Mouse (Mus musculus) cerebellum, postnatal 4 days (tissue): ENCODE measurements around the gene Gm2000.
"Not testable (repeated sequence)": the region's sequence is repeated elsewhere in the genome, so short reads cannot be mapped to it uniquely, and the experiment has no call there.

Experiments
- DNase-seq, 2 experiments: peaks; one replicate each; pipeline ENCODE4 v3.0.0; 2022; ENCODE audit warnings: low spot score in 2 of 2, mixed read lengths in 1 of 2

The Gm2000 gene

GRCm38 (mm10) chr1:156365740-156366139 lies at the start of gene Gm2000:
Gm2000 (plus strand) TSS chr1:156366040.
- no peak for DNase-seq

GRCm38 (mm10) chr1:156323126-156323525 lies 42.7 kb upstream of the Gm2000 start:
- no peak for DNase-seq

DNA sequence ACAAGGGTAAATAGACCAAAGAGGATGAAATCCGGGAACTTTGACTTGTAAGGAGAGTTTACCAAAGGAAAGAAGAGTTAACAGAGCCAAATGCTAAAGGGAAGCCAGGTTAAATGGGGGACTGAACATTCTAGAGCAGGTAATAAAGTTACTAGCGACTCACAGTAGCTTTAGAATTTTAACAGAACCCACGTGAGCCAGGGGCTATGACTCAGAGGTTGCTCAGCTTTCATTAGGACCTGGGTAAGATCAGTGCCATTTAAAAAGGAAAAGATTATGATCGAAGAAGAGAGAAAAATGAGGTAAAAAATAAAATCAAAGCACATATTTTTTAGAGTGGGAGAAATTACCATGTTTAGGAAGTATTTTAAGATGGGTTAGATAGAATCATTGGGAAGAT lies 25.0 kb upstream of the Gm2000 start:
- DNase-seq, result no peak

- no peak for DNase-seq
These were observed 21.4 kb upstream of the Gm2000 start for GRCm38 (mm10) chr1:156344433-156344832.

DNA sequence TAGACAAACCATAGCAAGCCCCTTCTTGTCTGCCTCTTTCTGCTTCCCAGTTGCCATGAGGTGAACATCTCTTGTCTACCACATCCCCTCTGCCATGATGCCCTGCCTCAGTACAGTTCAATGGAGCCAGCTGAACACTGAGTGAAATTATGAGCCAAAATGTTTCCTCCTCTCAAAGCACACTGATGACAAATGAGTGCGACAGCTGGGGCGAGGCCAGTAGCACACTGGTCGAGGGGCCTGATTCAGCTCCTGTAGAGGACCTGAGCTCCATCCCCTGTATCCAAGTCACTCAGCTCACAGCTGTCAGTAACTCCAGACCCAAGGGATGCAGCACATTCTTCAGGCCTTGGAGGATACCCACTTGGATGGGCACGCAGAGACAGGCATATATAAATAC lies 20.2 kb upstream of the Gm2000 start:
- no peak for DNase-seq

GRCm38 (mm10) chr1:156349031-156349430 lies 16.8 kb upstream of the Gm2000 start:
- no peak for DNase-seq

- DNase-seq, result no peak
These were observed 15.4 kb upstream of the Gm2000 start for GRCm38 (mm10) chr1:156350441-156350840.

GRCm38 (mm10) chr1:156352466-156352865 lies 13.4 kb upstream of the Gm2000 start:
- no peak for DNase-seq

DNA sequence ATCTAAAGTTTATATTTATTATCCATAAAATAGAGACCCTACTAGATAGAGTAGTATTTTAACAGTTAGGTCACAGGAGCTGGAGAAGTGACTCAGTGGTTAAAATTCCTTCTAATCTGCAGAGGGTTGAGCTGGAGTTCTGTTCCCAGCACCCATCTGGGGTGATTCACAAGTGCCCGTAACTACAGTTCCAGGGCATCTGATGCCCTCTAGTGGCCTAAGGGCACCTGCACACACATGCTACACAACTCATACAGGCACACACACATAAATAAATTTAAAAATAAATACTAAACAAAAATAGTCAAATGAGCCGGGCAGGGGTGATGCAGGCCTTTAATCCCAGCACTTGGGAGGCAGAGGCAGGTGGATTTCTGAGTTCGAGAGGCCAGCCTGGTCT lies 15.4 kb downstream of the Gm2000 start:
- DNase-seq, result no peak

- no peak for DNase-seq
These were observed 20.4 kb downstream of the Gm2000 start for GRCm38 (mm10) chr1:156386232-156386631.

DNA sequence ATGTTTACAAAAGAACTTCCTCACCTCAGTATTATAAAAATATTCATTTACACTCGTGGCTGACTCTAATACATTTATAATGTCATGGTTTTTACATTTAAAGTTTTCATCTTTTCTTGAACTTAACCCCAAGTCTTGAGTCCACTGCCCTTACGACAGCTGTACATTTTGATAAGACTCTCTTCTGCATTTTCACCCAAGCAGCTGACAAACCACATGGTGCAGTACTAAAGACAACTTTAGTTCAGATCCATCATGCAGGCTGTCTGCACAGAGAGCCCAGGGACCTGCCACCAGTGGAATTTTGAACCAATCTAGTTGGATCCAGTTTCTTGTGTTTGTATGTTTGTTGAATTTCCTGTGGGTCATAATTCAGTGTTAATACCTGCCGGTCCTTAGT lies 21.0 kb downstream of the Gm2000 start:
- DNase-seq, result no peak

DNA sequence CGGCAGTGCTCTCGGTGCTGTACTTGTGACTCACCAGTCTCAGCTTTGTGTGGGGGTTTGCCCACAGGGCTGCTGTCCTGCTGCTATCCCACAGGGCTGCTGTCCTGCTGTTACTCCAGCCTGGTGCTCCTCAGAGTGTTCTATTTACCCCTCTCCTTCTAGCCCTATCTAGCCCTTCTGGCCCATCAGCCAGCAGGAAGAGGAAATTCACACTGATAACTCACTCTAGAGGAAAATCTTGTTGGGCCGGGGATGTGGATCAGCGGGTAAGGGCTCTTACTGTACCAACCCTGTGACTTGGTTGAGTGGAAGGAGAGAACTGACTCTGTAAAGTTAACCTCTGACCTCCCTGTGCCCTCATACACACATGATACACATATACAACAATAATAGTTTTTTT lies 27.3 kb downstream of the Gm2000 start:
- no peak for DNase-seq

DNA sequence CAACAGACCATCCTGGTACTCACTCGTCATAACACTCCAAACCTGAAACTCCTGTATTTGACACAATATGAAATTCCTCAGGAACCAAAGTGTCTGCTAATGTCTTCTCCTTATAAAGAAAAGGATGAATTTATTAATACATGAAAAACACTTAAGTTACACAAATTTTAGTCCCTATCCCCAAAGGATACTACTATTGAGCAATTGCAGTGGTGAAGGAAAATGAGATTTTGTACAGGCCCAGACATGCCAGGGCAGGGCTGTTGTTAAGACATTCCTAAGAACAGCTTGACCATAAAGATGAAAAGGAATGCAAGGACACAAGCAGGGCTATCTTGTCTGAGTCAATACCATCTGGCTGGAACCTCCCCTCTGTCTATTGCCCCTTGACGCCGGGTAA lies 34.3 kb downstream of the Gm2000 start:
- not testable (repeated sequence) for DNase-seq

- no peak for DNase-seq
These were observed 36.7 kb downstream of the Gm2000 start for GRCm38 (mm10) chr1:156402491-156402890.

DNA sequence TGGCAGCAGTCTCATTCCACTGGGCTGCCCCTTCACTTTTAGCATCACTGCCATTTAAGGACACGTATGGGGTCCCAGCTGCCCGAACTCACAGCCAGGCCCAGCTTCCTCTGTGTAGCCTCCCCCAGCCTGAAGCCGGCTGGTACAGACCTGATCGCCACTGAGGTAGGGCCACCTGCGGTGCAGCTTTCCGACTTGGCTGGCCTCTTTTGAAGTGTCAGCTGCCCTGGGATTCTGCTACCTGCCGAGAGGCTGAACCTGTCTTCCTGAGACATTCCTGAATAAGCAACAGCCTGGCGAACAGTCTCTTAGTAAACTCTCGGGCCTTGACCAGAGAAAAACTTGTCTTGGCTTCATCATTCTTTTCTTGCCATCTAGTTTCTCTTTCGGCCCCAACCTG lies 37.4 kb downstream of the Gm2000 start:
- DNase-seq, result no peak

- DNase-seq, result no peak
These were observed 42.2 kb downstream of the Gm2000 start for GRCm38 (mm10) chr1:156408004-156408403.

GRCm38 (mm10) chr1:156408521-156408920 lies 42.7 kb downstream of the Gm2000 start:
- no peak for DNase-seq
